Mouse (Mus musculus): ENCODE measurements around the gene Gdpd5. TPM values are rescaled to one million over a fixed set of nuclear protein-coding genes. Genes with fewer than 3 reads are reported as not detected.
"Not testable (repeated sequence)": the region's sequence is repeated elsewhere in the genome, so short reads cannot be mapped to it uniquely, and the experiment has no call there.

Gdpd5 gene
- polyA plus RNA-seq, 1 experiment from 2014 or later: 43.8 TPM

DNA sequence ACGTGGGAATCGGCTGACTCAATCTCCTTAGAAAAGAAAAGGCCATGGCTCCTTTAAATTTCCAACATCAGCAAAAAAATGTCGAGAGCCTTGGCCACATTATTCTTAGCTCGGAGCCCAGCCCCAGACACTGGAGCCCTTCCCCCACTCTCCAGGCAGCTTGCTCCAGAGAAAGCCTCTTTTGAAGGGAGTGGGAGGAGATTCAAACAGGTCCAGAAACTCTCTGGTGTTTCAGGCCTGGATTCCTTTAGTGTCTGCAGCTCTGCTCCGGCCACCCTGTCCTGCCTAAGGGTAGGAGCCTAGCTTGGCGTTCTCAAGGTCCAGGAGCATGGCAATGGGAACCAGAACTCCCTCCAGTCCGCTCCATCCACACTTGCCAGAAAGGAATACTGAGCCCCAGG lies 25.5 kb upstream of the Gdpd5 start:
- peak; percentile 84 for DNase-seq (ENCODE audit: low spot score)
- no peaks in the 10 kb centered on the region for H3K27me3 ChIP-seq (ENCODE audit: insufficient read depth, poor library complexity, severe bottlenecking)
- peak overlapping the region; percentile 99 for H3K27ac ChIP-seq
- peak overlapping the region; percentile 39 for H3K4me3 ChIP-seq
- WGBS: 3% methylated on average over 7 of the region's 7 CpGs
- peaks cover 84% of the 10 kb centered on the region for H3K4me1 ChIP-seq (replicated peaks)
- no peaks in the 10 kb centered on the region for H3K9me3 ChIP-seq
- H3K36me3 ChIP-seq: peaks cover 1% of the 10 kb centered on the region; the same call in 1 of the 2 replicates

GRCm38 (mm10) chr7:99356244-99356930 lies 24.8 kb upstream of the Gdpd5 start:
- peak overlapping the region; percentile 39 for H3K4me3 ChIP-seq
- peak; percentile 31 for DNase-seq (ENCODE audit: low spot score)
- H3K4me1 ChIP-seq (replicated peaks): peaks cover 84% of the 10 kb centered on the region

GRCm38 (mm10) chr7:99357201-99357600 lies 24.0 kb upstream of the Gdpd5 start:
- Histone ChIP-seq H3K4me1 (replicated peaks) (peaks cover 79% of the 10 kb centered on the region), H3K27me3 (ENCODE audit: insufficient read depth, poor library complexity, severe bottlenecking) (no peaks in the 10 kb centered on the region), H3K36me3 (no peaks in the 10 kb centered on the region), H3K27ac (peak overlapping the region; percentile 99), H3K4me3 (no peak overlapping the region), H3K9me3 (no peaks in the 10 kb centered on the region)
- no peak for DNase-seq (ENCODE audit: low spot score)
- WGBS: 65% methylated on average over 7 of the region's 7 CpGs

More at GRCm38 (mm10) chr7:99356244-99356930, 24.8 kb upstream of the Gdpd5 start:
- Histone ChIP-seq H3K9me3 (no peaks in the 10 kb centered on the region), H3K36me3 (no peaks in the 10 kb centered on the region), H3K27me3 (ENCODE audit: insufficient read depth, poor library complexity, severe bottlenecking) (no peaks in the 10 kb centered on the region), H3K27ac (peak overlapping the region; percentile 99)
- 33% methylated on average over 9 of the region's 9 CpGs for WGBS

DNA sequence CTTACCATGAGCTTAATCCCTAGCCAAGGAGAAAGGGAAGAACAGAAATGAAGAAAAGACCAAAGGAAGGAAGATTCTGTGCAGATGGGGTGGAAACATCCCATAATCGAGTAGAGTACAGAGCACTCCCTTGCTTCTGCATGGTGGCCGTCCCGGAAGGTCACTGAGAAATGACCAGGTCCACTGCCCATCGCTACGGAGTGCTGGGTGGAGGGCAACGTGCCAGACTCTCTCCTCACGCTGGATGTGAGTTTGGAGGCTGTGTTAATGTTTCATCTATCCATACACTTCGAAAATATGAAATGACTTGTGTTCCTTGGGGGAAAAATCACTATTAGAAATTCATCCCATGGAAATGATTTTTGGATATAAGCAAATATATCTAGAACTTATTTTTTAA lies 22.8 kb upstream of the Gdpd5 start:
- 90% methylated on average over 8 of the region's 8 CpGs for WGBS
- peak overlapping the region; percentile 56 for H3K27ac ChIP-seq

DNA sequence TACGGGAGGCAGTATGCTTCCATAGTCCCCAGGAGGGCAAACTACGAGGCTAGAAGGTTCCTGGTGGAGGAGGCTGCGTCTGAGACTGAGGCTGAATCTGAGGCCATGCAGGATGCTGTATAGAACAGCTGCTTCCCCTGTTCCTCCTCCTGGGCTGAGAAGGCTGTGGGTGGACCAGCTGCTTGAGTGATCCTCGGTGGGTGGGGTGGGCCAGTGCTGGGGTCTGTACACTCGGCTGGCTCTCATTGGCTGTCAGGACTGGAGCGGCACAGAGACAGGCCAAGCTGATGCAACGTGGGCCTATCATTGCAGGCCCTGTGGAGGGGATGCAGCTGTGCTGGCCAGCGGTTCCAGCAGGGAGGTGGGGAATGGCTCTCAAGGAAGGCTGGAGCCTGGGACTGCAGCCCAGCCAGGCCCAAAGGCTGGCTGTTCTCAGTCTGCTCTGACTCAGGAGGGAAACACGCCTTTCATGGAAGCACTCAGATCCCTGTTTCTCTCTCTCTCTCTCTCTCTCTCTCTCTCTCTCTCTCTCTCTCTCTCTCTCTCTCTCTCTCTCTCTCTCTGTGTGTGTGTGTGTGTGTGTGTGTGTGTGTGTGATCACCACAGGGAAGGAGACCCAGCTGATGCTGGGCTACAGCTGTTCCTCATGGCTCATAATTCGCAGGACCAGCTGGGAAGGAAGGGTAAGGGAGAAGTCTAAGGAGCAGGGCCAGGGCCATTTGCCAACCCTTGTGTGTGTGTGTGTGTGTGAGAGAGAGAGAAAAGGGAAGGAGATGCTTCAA lies 21.0 kb upstream of the Gdpd5 start:
- no peaks in the 10 kb centered on the region for H3K36me3 ChIP-seq
- peaks cover 4% of the 10 kb centered on the region; the same call in 1 of the 2 replicates for H3K9me3 ChIP-seq
- peaks cover 62% of the 10 kb centered on the region for H3K4me1 ChIP-seq (replicated peaks)
- 6% methylated on average over 10 of the region's 10 CpGs for WGBS
- H3K27ac ChIP-seq: peak overlapping the region; percentile 91
- peak; percentile 93 for DNase-seq (ENCODE audit: low spot score)
- H3K4me3 ChIP-seq: peak overlapping the region; percentile 30
- no peaks in the 10 kb centered on the region for H3K27me3 ChIP-seq (ENCODE audit: insufficient read depth, poor library complexity, severe bottlenecking)

More for the DNA sequence above, 22.8 kb upstream of the Gdpd5 start:
- H3K4me1 ChIP-seq (replicated peaks): peaks cover 69% of the 10 kb centered on the region
- DNase-seq (ENCODE audit: low spot score): no peak
- peaks cover 4% of the 10 kb centered on the region; the same call in 1 of the 2 replicates for H3K9me3 ChIP-seq
- no peaks in the 10 kb centered on the region for H3K36me3 ChIP-seq
- H3K27me3 ChIP-seq (ENCODE audit: insufficient read depth, poor library complexity, severe bottlenecking): no peaks in the 10 kb centered on the region
- H3K4me3 ChIP-seq: no peak overlapping the region

GRCm38 (mm10) chr7:99360803-99361414 lies 20.3 kb upstream of the Gdpd5 start:
- Histone ChIP-seq H3K36me3 (no peaks in the 10 kb centered on the region), H3K9me3 (peaks cover 4% of the 10 kb centered on the region; the same call in 1 of the 2 replicates), H3K27me3 (ENCODE audit: insufficient read depth, poor library complexity, severe bottlenecking) (no peaks in the 10 kb centered on the region), H3K4me1 (replicated peaks) (peaks cover 55% of the 10 kb centered on the region), H3K4me3 (peak overlapping the region; percentile 30), H3K27ac (peak overlapping the region; percentile 91)
- DNase-seq (ENCODE audit: low spot score): peak; percentile 51
- 9% methylated on average over 8 of the region's 8 CpGs for WGBS

- H3K27ac ChIP-seq: peak overlapping the region; percentile 54; the same call in 1 of the 2 replicates
- H3K9me3 ChIP-seq: peaks cover 4% of the 10 kb centered on the region; the same call in 1 of the 2 replicates
- no peaks in the 10 kb centered on the region for H3K36me3 ChIP-seq
- 81% methylated on average over 2 of the region's 2 CpGs for WGBS
- H3K4me1 ChIP-seq (replicated peaks): peaks cover 47% of the 10 kb centered on the region
- H3K27me3 ChIP-seq (ENCODE audit: insufficient read depth, poor library complexity, severe bottlenecking): 0 out of 2 replicates have a peak, but pooled peaks cover 6% of the 10 kb centered on the region
- H3K4me3 ChIP-seq: no peak overlapping the region
- no peak for DNase-seq (ENCODE audit: low spot score)
Observed at GRCm38 (mm10) chr7:99362137-99362536, 19.1 kb upstream of the Gdpd5 start.

DNA sequence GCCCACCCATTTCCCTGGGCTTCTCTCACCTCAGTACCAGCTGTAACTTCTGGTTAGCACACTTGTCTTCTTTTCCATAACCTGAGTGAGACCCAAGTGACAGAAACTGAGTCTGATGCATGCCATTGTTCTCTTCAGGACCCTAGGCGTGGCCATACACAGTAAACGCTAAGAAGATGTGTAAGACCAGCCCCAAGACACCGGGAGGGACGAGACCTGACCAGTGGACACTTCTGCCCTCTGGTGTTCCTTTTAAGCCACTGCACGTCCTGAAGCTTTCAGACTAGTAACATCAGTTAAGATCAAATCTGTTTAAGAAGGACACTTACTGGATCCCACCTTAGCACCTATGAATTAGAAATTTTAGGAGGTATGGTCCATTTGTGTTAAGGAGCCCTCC lies 16.1 kb upstream of the Gdpd5 start:
- peak; percentile 76 for DNase-seq (ENCODE audit: low spot score)
- Histone ChIP-seq H3K27ac (peak overlapping the region; percentile 62), H3K27me3 (ENCODE audit: insufficient read depth, poor library complexity, severe bottlenecking) (peaks cover 11% of the 10 kb centered on the region; the same call in 1 of the 2 replicates), H3K4me1 (replicated peaks) (peaks cover 38% of the 10 kb centered on the region), H3K36me3 (no peaks in the 10 kb centered on the region), H3K4me3 (no peak overlapping the region), H3K9me3 (peaks cover 4% of the 10 kb centered on the region; the same call in 1 of the 2 replicates)
- WGBS: 2% methylated on average over 5 of the region's 5 CpGs

- 0 out of 2 replicates have a peak overlapping the region, but pooled peaks have one; percentile 29 for H3K27ac ChIP-seq
- H3K9me3 ChIP-seq: peaks cover 4% of the 10 kb centered on the region; the same call in 1 of the 2 replicates
- peaks cover 11% of the 10 kb centered on the region; the same call in 1 of the 2 replicates for H3K27me3 ChIP-seq (ENCODE audit: insufficient read depth, poor library complexity, severe bottlenecking)
- H3K4me3 ChIP-seq: no peak overlapping the region
- no peak for DNase-seq (ENCODE audit: low spot score)
- 79% methylated on average over 6 of the region's 6 CpGs for WGBS
- no peaks in the 10 kb centered on the region for H3K36me3 ChIP-seq
- peaks cover 25% of the 10 kb centered on the region for H3K4me1 ChIP-seq (replicated peaks)
Observed at GRCm38 (mm10) chr7:99366716-99367115, 14.5 kb upstream of the Gdpd5 start.

- WGBS: 72% methylated on average over 3 of the region's 3 CpGs
- not testable (repeated sequence) for H3K27ac ChIP-seq; H3K36me3 ChIP-seq; H3K4me3 ChIP-seq; H3K27me3 ChIP-seq (ENCODE audit: insufficient read depth, poor library complexity, severe bottlenecking); DNase-seq (ENCODE audit: low spot score); H3K9me3 ChIP-seq
- peaks cover 17% of the 10 kb centered on the region for H3K4me1 ChIP-seq (replicated peaks)
Observed at GRCm38 (mm10) chr7:99374325-99374724, 6.9 kb upstream of the Gdpd5 start.

GRCm38 (mm10) chr7:99375455-99375854 lies 5.8 kb upstream of the Gdpd5 start:
- H3K36me3 ChIP-seq: no peaks in the 10 kb centered on the region
- peak; percentile 73 for DNase-seq (ENCODE audit: low spot score)
- H3K9me3 ChIP-seq: 0 out of 2 replicates have a peak, but pooled peaks cover 3% of the 10 kb centered on the region
- 0 out of 2 replicates have a peak, but pooled peaks cover 4% of the 10 kb centered on the region for H3K27me3 ChIP-seq (ENCODE audit: insufficient read depth, poor library complexity, severe bottlenecking)
- H3K4me3 ChIP-seq: no peak overlapping the region
- 6% methylated on average over 4 of the region's 4 CpGs for WGBS
- no peak overlapping the region for H3K27ac ChIP-seq
- H3K4me1 ChIP-seq (replicated peaks): peaks cover 29% of the 10 kb centered on the region

GRCm38 (mm10) chr7:99378870-99379269 lies 2.3 kb upstream of the Gdpd5 start:
- no peaks in the 10 kb centered on the region for H3K36me3 ChIP-seq
- peak overlapping the region; percentile 99 for H3K27ac ChIP-seq
- peaks cover 54% of the 10 kb centered on the region for H3K4me1 ChIP-seq (replicated peaks)
- WGBS: 47% methylated on average over 8 of the region's 8 CpGs
- 0 out of 2 replicates have a peak overlapping the region, but pooled peaks have one; percentile 5 for H3K4me3 ChIP-seq
- H3K27me3 ChIP-seq (ENCODE audit: insufficient read depth, poor library complexity, severe bottlenecking): peaks cover 11% of the 10 kb centered on the region
- 0 out of 2 replicates have a peak, but pooled peaks cover 3% of the 10 kb centered on the region for H3K9me3 ChIP-seq
- no peak for DNase-seq (ENCODE audit: low spot score)
